Mouse (Mus musculus) 3134 (cell line): ENCODE data around the gene Mup15.
"Not testable (repeated sequence)": the region's sequence is repeated elsewhere in the genome, so short reads cannot be mapped to it uniquely, and the experiment has no call there.

Experiments used
- DNase-seq: peaks from one replicate; pipeline ENCODE4 v3.0.0-alpha.2; 2011; ENCODE audit warnings: low spot score; ENCODE audit not compliant: insufficient read length; ENCODE audit errors: extremely low read depth

Gene Mup15

DNA sequence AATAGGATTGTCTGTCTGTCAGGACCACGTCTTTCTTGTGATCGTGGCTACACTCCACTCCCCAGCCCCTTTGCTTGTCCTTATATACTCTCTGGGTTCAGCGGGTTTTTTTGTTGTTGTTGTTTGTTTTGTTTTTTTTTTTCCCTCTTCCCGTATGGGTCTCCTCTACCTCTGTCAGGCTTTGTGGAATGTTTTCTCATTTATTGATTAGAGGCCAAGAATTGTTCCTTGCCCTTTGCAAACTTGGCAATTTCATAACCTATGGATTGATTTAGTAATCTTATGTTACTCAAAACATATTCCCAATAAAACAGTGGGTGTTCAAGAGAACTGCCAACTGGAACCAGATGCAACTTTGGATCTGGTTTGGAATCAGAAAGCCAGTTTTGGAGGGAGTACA lies at the start of gene Mup15:
TSS of gene Mup15 (minus strand) at position 101 of the 400 bp plus-strand sequence.
- DNase-seq = not testable (repeated sequence)
